Mouse (Mus musculus): ENCODE measurements around the gene Gm13199. TPM values are rescaled to one million over a fixed set of nuclear protein-coding genes. Genes with fewer than 3 reads are reported as not detected.
A peak's percentile ranks its signal among the peaks of the same experiment; 100 is the strongest.

Gene Gm13199
- 1 to 10 TPM in 1 of 2 experiments, under 1 TPM in 1; 0.99 to 1.4 TPM for total RNA-seq (2021)
- long read RNA-seq, experiment 1, result 0 reads
- long read RNA-seq, experiment 2, result 0 reads

GRCm38 (mm10) chr2:5862834-5863233 is at the start of gene Gm13199:
Gene Gm13199, minus strand, starts transcription at chr2:5862934.
- intact Hi-C loops (cut with DNase I), result no loop called here
- DNase-seq (ENCODE audit: low spot score in 2 of 2), result no peak

- intact Hi-C loops (cut with DNase I), result no loop called here
- DNase-seq (ENCODE audit: low spot score in 2 of 2), result peak in 1 of 2 experiments; percentile 23
Measured at GRCm38 (mm10) chr2:5911282-5911965, 48.7 kb upstream of the Gm13199 start.

GRCm38 (mm10) chr2:5906625-5907024 is 43.9 kb upstream of the Gm13199 start:
- intact Hi-C loops (cut with DNase I), result no loop called here
- no peak for DNase-seq (ENCODE audit: low spot score in 2 of 2)

GRCm38 (mm10) chr2:5906092-5906491 is 43.4 kb upstream of the Gm13199 start:
- intact Hi-C loops (cut with DNase I), result no loop called here
- peak; percentile 40 to 59 for DNase-seq (ENCODE audit: low spot score in 2 of 2)

- DNase-seq (ENCODE audit: low spot score in 2 of 2), result peak; percentile 30 to 52
- intact Hi-C loops (cut with DNase I), result no loop called here
Measured at GRCm38 (mm10) chr2:5900145-5900544, 37.4 kb upstream of the Gm13199 start.

GRCm38 (mm10) chr2:5894843-5895570 is 32.3 kb upstream of the Gm13199 start, which contains the start of gene Sec61a2:
Gene Sec61a2, minus strand, starts transcription at chr2:5895432.
- intact Hi-C loops (cut with DNase I), result no loop called here
- peak; percentile 98 to 99 for DNase-seq (ENCODE audit: low spot score in 2 of 2)

GRCm38 (mm10) chr2:5894296-5894695 is 31.6 kb upstream of the Gm13199 start:
- intact Hi-C loops (cut with DNase I), result no loop called here
- DNase-seq (ENCODE audit: low spot score in 2 of 2), result no peak

GRCm38 (mm10) chr2:5889412-5889811 is 26.7 kb upstream of the Gm13199 start:
- intact Hi-C loops (cut with DNase I), result no loop called here
- DNase-seq (ENCODE audit: low spot score in 2 of 2), result peak; percentile 23 to 65

- intact Hi-C loops (cut with DNase I), result no loop called here
Measured at GRCm38 (mm10) chr2:5888865-5889264, 26.1 kb upstream of the Gm13199 start.

GRCm38 (mm10) chr2:5877446-5877845 is 14.7 kb upstream of the Gm13199 start:
- no peak for DNase-seq (ENCODE audit: low spot score in 2 of 2)
- intact Hi-C loops (cut with DNase I), result no loop called here

More at GRCm38 (mm10) chr2:5888865-5889264, 26.1 kb upstream of the Gm13199 start:
- DNase-seq (ENCODE audit: low spot score in 2 of 2), result no peak

- intact Hi-C loops (cut with DNase I), result no loop called here
- DNase-seq (ENCODE audit: low spot score in 2 of 2), result no peak
Measured at GRCm38 (mm10) chr2:5869746-5870145, 7.0 kb upstream of the Gm13199 start.

- intact Hi-C loops (cut with DNase I), result no loop called here
- DNase-seq (ENCODE audit: low spot score in 2 of 2), result no peak
Measured at GRCm38 (mm10) chr2:5867681-5868080, 4.9 kb upstream of the Gm13199 start.

- no peak for DNase-seq (ENCODE audit: low spot score in 2 of 2)
- intact Hi-C loops (cut with DNase I), result no loop called here
Measured at GRCm38 (mm10) chr2:5851866-5852265, 10.9 kb downstream of the Gm13199 start.

- no peak for DNase-seq (ENCODE audit: low spot score in 2 of 2)
- intact Hi-C loops (cut with DNase I), result no loop called here
Measured at GRCm38 (mm10) chr2:5851116-5851515, 11.6 kb downstream of the Gm13199 start.

- no peak for DNase-seq (ENCODE audit: low spot score in 2 of 2)
- intact Hi-C loops (cut with DNase I), result no loop called here
Measured at GRCm38 (mm10) chr2:5845826-5846225, 16.9 kb downstream of the Gm13199 start.

GRCm38 (mm10) chr2:5844873-5845631 is 17.7 kb downstream of the Gm13199 start, which contains the start of the genes Nudt5 and Cdc123:
Gene Nudt5, plus strand, starts transcription at chr2:5845019.
Gene Cdc123, minus strand, starts transcription at chr2:5845164.
- DNase-seq (ENCODE audit: low spot score in 2 of 2), result peak; percentile 92 to 95
- intact Hi-C loops (cut with DNase I), result no loop called here

- peak in 1 of 2 experiments; percentile 10 for DNase-seq (ENCODE audit: low spot score in 2 of 2)
- intact Hi-C loops (cut with DNase I), result no loop called here
Measured at GRCm38 (mm10) chr2:5844181-5844872, 18.4 kb downstream of the Gm13199 start.

GRCm38 (mm10) chr2:5840815-5841214 is 21.9 kb downstream of the Gm13199 start:
- intact Hi-C loops (cut with DNase I), result no loop called here

GRCm38 (mm10) chr2:5825265-5825913 is 37.3 kb downstream of the Gm13199 start:
- intact Hi-C loops (cut with DNase I), result no loop called here
- DNase-seq (ENCODE audit: low spot score in 2 of 2), result no peak

More at GRCm38 (mm10) chr2:5840815-5841214, 21.9 kb downstream of the Gm13199 start:
- no peak for DNase-seq (ENCODE audit: low spot score in 2 of 2)
